Mouse (Mus musculus) embryo, embryonic 11 days (tissue): Measurements from ENCODE around the gene Gm16506.
"Not testable (repeated sequence)": the region's sequence is repeated elsewhere in the genome, so short reads cannot be mapped to it uniquely, and the experiment has no call there.

Experiments used
- DNase-seq: peaks from one replicate; pipeline ENCODE4 v3.0.0-alpha.2; 2015

The Gm16506 gene

GRCm38 (mm10) chr14:43727385-43727784 is at the start of gene Gm16506:
Gene Gm16506, minus strand, starts transcription at chr14:43727485.
- DNase-seq = not testable (repeated sequence)

GRCm38 (mm10) chr14:43747566-43747965 is 20.3 kb upstream of the Gm16506 start, which contains the start of gene Gm6526:
Gene Gm6526, plus strand, starts transcription at chr14:43747866.
- DNase-seq = not testable (repeated sequence)

DNA sequence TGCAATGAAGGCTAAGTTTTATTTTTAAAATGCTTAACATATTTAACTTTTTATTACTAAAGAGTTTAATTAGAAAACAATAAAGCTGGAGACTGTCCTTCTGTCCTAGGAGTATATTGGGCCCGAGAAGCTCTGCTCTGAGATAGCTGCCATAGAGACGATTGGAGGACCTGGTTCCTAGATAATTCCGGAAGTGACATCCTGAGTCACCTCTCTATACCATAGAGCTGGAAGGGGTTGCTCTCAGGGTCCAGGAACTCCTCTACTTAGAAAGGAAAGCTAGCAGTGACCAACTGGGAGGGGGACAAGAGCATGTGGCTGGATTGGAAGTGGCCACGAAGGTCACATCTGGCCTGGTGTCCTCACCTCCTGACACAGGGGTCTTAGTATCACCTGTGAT is 29.7 kb downstream of the Gm16506 start, which contains the start of gene Gm7324:
Gm7324 (plus strand) TSS at position 208 of the 400 bp plus-strand sequence.
- not testable (repeated sequence) for DNase-seq

DNA sequence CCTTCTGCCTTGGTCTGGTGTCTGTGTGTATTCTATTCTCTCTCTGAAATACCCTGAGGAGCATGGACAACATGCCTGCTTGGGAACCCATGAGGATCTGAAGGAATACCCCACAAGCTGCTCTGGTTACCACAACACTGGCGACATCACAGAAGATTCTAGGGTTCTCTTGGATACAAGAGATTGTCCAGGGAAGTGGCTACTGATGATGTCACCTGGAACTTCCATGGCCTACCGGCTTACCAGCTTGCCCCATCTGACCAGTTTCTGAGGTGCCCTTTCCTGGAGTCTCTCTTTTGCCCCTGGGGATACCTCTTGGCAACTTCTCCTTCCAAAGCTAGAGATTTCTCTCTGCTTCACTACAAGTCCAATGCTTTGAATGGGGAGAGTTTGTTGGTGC is 50.2 kb downstream of the Gm16506 start, which contains the start of gene Gm8165:
Gm8165 (minus strand) TSS at position 101 of the 400 bp plus-strand sequence.
- DNase-seq = not testable (repeated sequence)
